Mouse (Mus musculus) R1 (cell line): Measurements from ENCODE around the gene Extl2.

ENCODE experiments used
- DNase-seq: peaks from one replicate; pipeline ENCODE4 v3.0.0-alpha.2; 2018; ENCODE audit warnings: low read depth, low spot score

Gene Extl2

GRCm38 (mm10) chr3:116007941-116008440, 729 bp downstream of the Extl2 start:
- DNase-seq: peak; percentile 51

- DNase-seq: no peak
Observed at GRCm38 (mm10) chr3:116009622-116010344, 2.5 kb downstream of the Extl2 start.

GRCm38 (mm10) chr3:116014901-116015300, 7.6 kb downstream of the Extl2 start:
- DNase-seq: no peak

GRCm38 (mm10) chr3:116016116-116016515, 8.9 kb downstream of the Extl2 start:
- no peak for DNase-seq

GRCm38 (mm10) chr3:116018606-116019005, 11.3 kb downstream of the Extl2 start:
- no peak for DNase-seq

GRCm38 (mm10) chr3:116019136-116019535, 11.9 kb downstream of the Extl2 start:
- DNase-seq: no peak

- DNase-seq: peak; percentile 15
Observed at GRCm38 (mm10) chr3:116024236-116024635, 17.0 kb downstream of the Extl2 start.

GRCm38 (mm10) chr3:116024669-116025068, 17.4 kb downstream of the Extl2 start:
- peak; percentile 60 for DNase-seq

- no peak for DNase-seq
Observed at GRCm38 (mm10) chr3:116025701-116026100, 18.4 kb downstream of the Extl2 start.

- no peak for DNase-seq
Observed at GRCm38 (mm10) chr3:116026996-116027395, 19.7 kb downstream of the Extl2 start.

- no peak for DNase-seq
Observed at GRCm38 (mm10) chr3:116030152-116030788, 23.0 kb downstream of the Extl2 start.

GRCm38 (mm10) chr3:116033218-116033870, 26.1 kb downstream of the Extl2 start:
- no peak for DNase-seq

- DNase-seq: peak; percentile 63
Observed at GRCm38 (mm10) chr3:116033871-116034222, 26.6 kb downstream of the Extl2 start.

- DNase-seq: no peak
Observed at GRCm38 (mm10) chr3:116040776-116041175, 33.5 kb downstream of the Extl2 start.

GRCm38 (mm10) chr3:116046000-116046399, 38.7 kb downstream of the Extl2 start:
- no peak for DNase-seq

GRCm38 (mm10) chr3:116047034-116047433, 39.8 kb downstream of the Extl2 start:
- no peak for DNase-seq

GRCm38 (mm10) chr3:116057078-116057477, 49.8 kb downstream of the Extl2 start:
- no peak for DNase-seq

- DNase-seq: no peak
Observed at GRCm38 (mm10) chr3:116060320-116060719, 53.1 kb downstream of the Extl2 start.

GRCm38 (mm10) chr3:116062141-116062540, 54.9 kb downstream of the Extl2 start:
- DNase-seq: no peak

- no peak for DNase-seq
Observed at GRCm38 (mm10) chr3:116072584-116072983, 65.3 kb downstream of the Extl2 start.

- no peak for DNase-seq
Observed at GRCm38 (mm10) chr3:116076739-116077138, 69.5 kb downstream of the Extl2 start.

GRCm38 (mm10) chr3:116078490-116078889, 71.2 kb downstream of the Extl2 start:
- peak; percentile 4 for DNase-seq
